Mouse (Mus musculus): ENCODE measurements around the gene Rps6kb1.

The Rps6kb1 gene

DNA sequence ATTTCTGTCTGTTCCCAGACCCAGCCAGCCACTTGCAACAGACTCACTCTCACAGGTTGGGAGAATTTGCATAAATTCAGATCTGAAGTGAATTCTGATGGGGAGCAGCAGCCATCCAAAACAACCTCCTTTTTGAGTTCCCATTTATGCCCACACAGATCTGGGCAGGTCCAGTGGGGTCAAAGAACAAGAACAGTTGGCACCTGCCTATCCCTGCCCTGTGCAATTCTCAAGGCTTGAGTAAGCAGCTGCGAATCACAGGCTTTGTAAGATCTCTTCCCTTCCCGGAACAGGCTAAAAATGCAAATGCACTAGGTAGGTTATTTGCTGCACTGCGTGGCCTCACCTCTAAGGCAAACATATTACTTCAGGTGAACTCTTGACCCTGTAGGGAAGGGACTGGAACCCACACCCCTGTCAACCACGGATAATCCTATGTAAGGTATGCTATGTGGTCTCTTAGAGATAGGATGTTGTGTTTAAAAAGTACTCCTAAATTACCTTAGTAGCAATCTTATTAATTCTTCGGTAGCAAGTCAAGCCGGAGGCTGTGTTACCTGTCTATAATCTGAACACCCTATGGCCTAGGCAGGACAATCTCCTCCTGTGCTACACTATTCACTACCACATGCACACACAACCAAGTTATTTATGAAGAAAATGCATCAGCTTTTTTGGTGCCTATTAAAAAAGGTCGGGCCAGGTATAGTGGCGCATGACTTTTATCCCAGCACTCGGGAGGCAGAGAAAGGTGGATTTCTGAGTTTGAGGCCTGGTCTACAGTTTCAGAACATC lies 35.9 kb upstream of the Rps6kb1 start:
- DNase-seq (ENCODE audit: low spot score): no peak

- DNase-seq (ENCODE audit: low spot score): no peak
Observed at GRCm38 (mm10) chr11:86579731-86580318, 35.2 kb upstream of the Rps6kb1 start.

GRCm38 (mm10) chr11:86578809-86579730 lies 34.5 kb upstream of the Rps6kb1 start:
- no peak for DNase-seq (ENCODE audit: low spot score)

- DNase-seq (ENCODE audit: low spot score): no peak
Observed at GRCm38 (mm10) chr11:86578106-86578808, 33.7 kb upstream of the Rps6kb1 start.

DNA sequence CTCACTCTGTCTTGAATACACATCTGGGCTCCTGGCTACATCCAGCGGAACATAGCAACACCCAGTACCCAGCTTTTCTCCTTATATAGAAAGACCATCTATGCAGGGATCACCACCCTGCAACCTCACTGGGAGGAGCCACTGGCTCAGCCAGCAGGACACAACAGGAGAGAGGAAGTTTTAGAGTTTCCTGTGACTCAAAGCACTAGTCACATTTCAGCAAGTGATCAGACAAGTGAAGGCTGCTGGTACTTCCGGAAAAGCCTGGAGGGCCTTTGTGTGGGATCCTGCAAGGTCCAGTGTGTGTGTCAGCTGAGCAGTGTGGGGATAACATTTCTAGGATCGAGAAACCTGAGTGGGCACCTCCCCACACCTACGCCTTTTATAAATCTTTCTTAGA lies 32.6 kb upstream of the Rps6kb1 start:
- DNase-seq (ENCODE audit: low spot score): no peak

GRCm38 (mm10) chr11:86575632-86576378 lies 31.2 kb upstream of the Rps6kb1 start:
- no peak for DNase-seq (ENCODE audit: low spot score)

DNA sequence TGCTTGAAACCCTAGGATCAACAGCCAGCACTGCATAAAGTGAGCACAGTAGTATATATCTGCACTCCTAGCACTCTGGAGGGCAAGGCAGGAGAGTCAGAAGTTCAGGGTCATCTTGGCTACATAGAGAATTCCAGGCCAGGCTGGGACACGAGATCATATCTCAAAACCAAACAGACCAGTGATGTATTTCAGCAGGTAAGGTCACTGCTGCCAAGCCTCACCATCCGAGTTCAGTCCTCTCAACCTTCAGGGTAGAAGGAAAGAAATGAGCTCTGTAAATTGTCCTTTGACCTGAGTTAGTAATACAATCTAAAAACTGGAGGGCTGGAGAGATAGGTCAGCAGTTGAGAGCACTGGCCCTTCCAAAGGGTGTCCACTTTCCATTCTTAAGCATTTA lies 29.8 kb upstream of the Rps6kb1 start:
- no peak for DNase-seq (ENCODE audit: low spot score)

GRCm38 (mm10) chr11:86573646-86574231 lies 29.1 kb upstream of the Rps6kb1 start:
- no peak for DNase-seq (ENCODE audit: low spot score)

DNA sequence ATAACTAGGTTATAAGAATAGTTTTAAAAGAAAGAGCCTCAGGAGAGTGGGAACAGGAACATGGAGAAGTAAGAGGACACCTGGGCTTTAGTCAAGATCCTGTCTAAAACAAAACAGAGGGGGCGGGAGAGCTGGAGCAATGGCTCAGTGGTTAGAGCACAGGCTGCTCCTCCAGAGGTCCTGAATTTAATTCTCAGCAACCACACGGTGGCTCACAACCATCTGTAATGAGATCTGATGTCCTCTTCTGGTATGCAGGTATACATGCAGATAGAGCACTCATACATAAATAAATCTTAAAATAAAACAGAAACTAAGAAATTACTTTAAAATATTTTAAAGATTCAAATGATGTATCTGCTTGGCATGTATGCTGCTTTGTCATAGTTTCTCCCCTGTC lies 28.0 kb upstream of the Rps6kb1 start:
- DNase-seq (ENCODE audit: low spot score): no peak

GRCm38 (mm10) chr11:86571871-86572270 lies 27.3 kb upstream of the Rps6kb1 start:
- DNase-seq (ENCODE audit: low spot score): no peak

GRCm38 (mm10) chr11:86571047-86571855 lies 26.6 kb upstream of the Rps6kb1 start:
- no peak for DNase-seq (ENCODE audit: low spot score)

DNA sequence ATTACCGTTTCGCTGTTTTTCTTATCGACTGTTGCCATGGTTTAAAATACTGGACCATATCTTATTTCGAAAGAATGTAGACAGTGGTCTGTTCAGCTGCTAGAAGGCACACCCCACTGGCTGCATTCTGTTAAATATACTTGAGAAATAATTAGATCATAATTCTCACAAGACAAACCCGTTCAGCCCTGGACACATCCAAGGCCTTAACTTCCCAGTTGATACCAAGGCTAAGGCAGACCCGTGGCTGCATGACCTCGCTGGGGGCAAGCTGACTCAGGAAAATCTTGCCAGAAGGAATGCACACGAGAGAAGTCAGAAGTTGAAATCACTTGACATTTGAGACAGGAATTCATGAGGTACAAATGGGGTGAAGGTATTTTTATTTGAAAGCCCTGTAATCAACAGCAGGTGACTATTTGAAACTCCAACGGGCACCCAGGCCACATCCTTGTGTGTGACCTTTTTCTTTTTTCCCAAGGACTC lies 25.7 kb upstream of the Rps6kb1 start:
- no peak for DNase-seq (ENCODE audit: low spot score)

DNA sequence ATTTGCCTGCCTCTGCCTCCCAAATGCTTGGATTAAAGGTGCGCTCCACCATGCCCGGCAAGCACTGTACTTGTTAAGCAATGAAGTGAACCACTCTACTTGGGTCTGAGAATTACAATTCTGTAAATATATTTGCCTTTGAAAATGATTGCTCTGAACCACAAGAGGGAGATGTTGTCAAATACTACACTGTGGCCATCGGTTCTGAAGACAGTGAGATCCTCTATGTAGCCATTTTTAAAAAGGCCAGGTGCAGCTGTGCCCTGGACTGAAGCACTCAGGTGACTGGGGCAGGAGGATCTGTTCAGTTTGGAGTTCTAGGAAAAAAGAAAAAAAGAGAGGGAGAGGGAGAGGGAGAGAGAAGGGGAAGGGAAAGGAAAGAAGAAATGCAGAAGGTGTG lies 23.8 kb upstream of the Rps6kb1 start:
- peak; percentile 61 for DNase-seq (ENCODE audit: low spot score)

- DNase-seq (ENCODE audit: low spot score): no peak
Observed at GRCm38 (mm10) chr11:86558258-86558657, 13.7 kb upstream of the Rps6kb1 start.

GRCm38 (mm10) chr11:86553525-86553924 lies 8.9 kb upstream of the Rps6kb1 start:
- no peak for DNase-seq (ENCODE audit: low spot score)

DNA sequence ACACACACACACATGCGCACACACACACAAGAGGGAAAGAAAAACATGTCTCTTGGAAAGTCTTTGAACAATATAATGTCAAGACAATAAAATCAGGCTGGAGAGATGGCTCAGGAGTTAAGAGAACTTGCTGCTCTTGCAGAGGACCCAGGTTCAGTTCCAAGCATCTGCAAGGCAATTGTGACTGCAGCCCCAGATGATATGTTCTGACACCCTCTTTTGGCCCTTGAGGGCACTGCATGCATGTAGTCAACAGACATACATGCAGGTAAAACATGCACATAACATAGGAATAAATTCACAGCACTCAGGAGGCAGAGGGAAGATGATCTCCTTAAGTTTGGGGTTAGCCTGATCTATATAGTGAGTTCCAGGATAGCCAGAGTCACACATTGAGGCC lies 2.8 kb upstream of the Rps6kb1 start:
- DNase-seq (ENCODE audit: low spot score): no peak

DNA sequence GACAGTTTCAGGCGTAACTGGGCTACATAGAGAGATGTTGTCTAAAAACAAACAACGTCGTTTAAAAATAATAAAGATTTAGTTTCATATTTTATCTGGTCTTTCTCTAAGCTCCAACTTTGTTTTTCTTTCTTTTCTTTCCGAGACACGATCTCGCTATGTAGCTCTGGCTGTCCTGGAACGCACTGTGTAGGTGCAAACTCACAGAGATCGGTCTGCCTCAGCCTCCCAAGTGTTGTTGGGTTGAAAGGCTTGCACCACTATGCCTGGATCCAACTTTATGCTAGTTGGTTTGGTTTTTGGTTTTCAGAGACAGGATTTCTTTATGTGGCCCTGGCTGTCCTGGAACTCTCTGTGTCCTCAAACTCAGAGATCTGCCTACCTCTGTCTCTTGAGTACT lies 951 bp upstream of the Rps6kb1 start:
- no peak for DNase-seq (ENCODE audit: low spot score)

DNA sequence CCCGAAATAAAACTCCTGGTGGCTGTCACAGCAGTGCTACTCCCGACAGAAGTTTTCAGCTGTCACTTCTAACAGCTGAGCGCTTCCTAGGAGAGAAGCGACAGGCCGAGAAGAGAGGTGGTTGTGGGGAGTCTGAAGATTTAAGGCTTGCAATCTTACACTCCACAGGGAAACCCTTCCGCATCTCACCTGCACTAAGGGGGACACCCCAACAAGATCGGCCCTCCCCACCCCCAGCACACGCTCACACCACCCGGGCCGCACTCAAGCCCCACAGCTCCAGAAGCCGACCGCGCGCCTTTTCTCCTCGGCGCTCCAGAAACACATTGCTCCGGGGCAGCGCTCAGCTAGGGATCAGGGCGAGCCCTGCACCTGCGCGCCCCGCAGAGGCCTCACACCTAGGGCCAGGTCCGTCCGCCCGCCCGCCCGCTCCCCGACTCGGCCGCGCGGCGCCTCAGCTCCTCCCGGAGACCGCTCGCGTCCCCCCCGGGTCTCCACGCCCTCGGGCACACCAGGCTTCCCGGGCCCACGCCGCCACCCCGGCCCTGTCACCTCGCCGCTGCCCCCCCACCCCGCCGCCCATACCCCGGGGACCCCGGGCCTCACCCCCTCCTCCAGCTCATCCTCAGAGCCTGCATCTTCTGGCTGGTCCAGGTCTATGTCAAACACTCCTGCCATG lies 506 bp downstream of the Rps6kb1 start:
- peak; percentile 50 for DNase-seq (ENCODE audit: low spot score)

DNA sequence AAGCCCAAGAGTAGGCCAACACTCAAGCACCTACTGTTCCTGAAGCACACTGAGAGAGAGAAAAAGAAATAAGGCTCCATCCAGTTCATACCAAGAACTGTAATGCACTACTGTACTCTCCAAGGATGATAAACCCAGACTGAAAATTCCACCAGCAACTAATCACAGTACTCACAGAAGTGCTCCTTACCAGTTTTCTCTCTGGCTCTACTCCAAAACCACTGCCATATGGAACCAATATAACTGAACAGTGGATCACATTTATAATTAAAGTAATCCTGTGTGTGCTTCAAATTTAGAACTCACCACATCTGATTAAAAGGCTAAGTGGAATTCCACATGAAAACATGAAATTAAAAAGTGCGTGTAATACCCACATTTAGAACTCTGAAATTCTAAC lies 1.8 kb downstream of the Rps6kb1 start:
- peak; percentile 14 for DNase-seq (ENCODE audit: low spot score)

Measured in MN1 (cell line).